Mouse (Mus musculus): ENCODE data around the gene Bicd2. TPM values are rescaled to one million over a fixed set of nuclear protein-coding genes. Genes with fewer than 3 reads are reported as not detected.

The Bicd2 gene
- polyA plus RNA-seq, 1 experiment from 2014 or later: 26.2 TPM

- no peaks in the 10 kb centered on the region for H3K27me3 ChIP-seq (replicated peaks)
- no peak for ATAC-seq (ENCODE audit: insufficient read depth, low FRiP score, low read depth)
- no peak overlapping the region for H3K4me2 ChIP-seq
- no peak overlapping the region for H3K27ac ChIP-seq
- H3K4me3 ChIP-seq (replicated peaks): no peak overlapping the region
- H3K9ac ChIP-seq: no peak overlapping the region
- no peaks in the 10 kb centered on the region for H3K9me3 ChIP-seq
- peaks cover 3% of the 10 kb centered on the region for H3K4me1 ChIP-seq
- no peaks in the 10 kb centered on the region for H3K36me3 ChIP-seq
Observed at GRCm38 (mm10) chr13:49353422-49353821, 12.0 kb downstream of the Bicd2 start.

- 73% methylated on average over 5 of the region's 5 CpGs for WGBS
- Histone ChIP-seq H3K27ac (no peak overlapping the region; the same call in 1 of the 2 replicates), H3K4me1 (peaks cover 3% of the 10 kb centered on the region), H3K27me3 (replicated peaks) (no peaks in the 10 kb centered on the region), H3K4me2 (no peak overlapping the region), H3K9ac (no peak overlapping the region), H3K9me3 (no peaks in the 10 kb centered on the region), H3K36me3 (no peaks in the 10 kb centered on the region), H3K4me3 (replicated peaks) (no peak overlapping the region)
- ATAC-seq (ENCODE audit: insufficient read depth, low FRiP score, low read depth): no peak
Observed at GRCm38 (mm10) chr13:49353991-49354507, 12.7 kb downstream of the Bicd2 start.

- H3K36me3 ChIP-seq: no peaks in the 10 kb centered on the region
- no peak for ATAC-seq (ENCODE audit: insufficient read depth, low FRiP score, low read depth)
- H3K27me3 ChIP-seq (replicated peaks): no peaks in the 10 kb centered on the region
- WGBS: 83% methylated on average over 11 of the region's 11 CpGs
- no peak overlapping the region for H3K27ac ChIP-seq
- no peak overlapping the region for H3K9ac ChIP-seq
- H3K4me1 ChIP-seq: peaks cover 3% of the 10 kb centered on the region
- no peak overlapping the region for H3K4me2 ChIP-seq
- no peak overlapping the region for H3K4me3 ChIP-seq (replicated peaks)
- H3K9me3 ChIP-seq: no peaks in the 10 kb centered on the region
Observed at GRCm38 (mm10) chr13:49355461-49356061, 14.2 kb downstream of the Bicd2 start.

- no peak overlapping the region for H3K4me2 ChIP-seq
- no peak overlapping the region for H3K27ac ChIP-seq
- H3K36me3 ChIP-seq: no peaks in the 10 kb centered on the region
- no peaks in the 10 kb centered on the region for H3K27me3 ChIP-seq (replicated peaks)
- H3K4me3 ChIP-seq (replicated peaks): no peak overlapping the region
- 82% methylated on average over 7 of the region's 7 CpGs for WGBS
- ATAC-seq (ENCODE audit: insufficient read depth, low FRiP score, low read depth): no peak
- peaks cover 7% of the 10 kb centered on the region for H3K4me1 ChIP-seq
- H3K9ac ChIP-seq: no peak overlapping the region
- no peaks in the 10 kb centered on the region for H3K9me3 ChIP-seq
Observed at GRCm38 (mm10) chr13:49356090-49356489, 14.7 kb downstream of the Bicd2 start.

GRCm38 (mm10) chr13:49357367-49358026 lies 16.1 kb downstream of the Bicd2 start:
- 93% methylated on average over 8 of the region's 8 CpGs for WGBS
- Histone ChIP-seq H3K4me2 (no peak overlapping the region), H3K4me3 (replicated peaks) (no peak overlapping the region), H3K27me3 (replicated peaks) (no peaks in the 10 kb centered on the region), H3K9ac (no peak overlapping the region), H3K4me1 (peaks cover 16% of the 10 kb centered on the region), H3K36me3 (no peaks in the 10 kb centered on the region), H3K27ac (no peak overlapping the region), H3K9me3 (no peaks in the 10 kb centered on the region)
- ATAC-seq (ENCODE audit: insufficient read depth, low FRiP score, low read depth): no peak

- H3K4me2 ChIP-seq: no peak overlapping the region
- H3K27ac ChIP-seq: no peak overlapping the region
- WGBS: 88% methylated on average over 3 of the region's 3 CpGs
- no peaks in the 10 kb centered on the region for H3K36me3 ChIP-seq
- ATAC-seq (ENCODE audit: insufficient read depth, low FRiP score, low read depth): no peak
- no peaks in the 10 kb centered on the region for H3K9me3 ChIP-seq
- peaks cover 18% of the 10 kb centered on the region for H3K4me1 ChIP-seq
- no peak overlapping the region for H3K4me3 ChIP-seq (replicated peaks)
- no peak overlapping the region for H3K9ac ChIP-seq
- no peaks in the 10 kb centered on the region for H3K27me3 ChIP-seq (replicated peaks)
Observed at GRCm38 (mm10) chr13:49358184-49358583, 16.8 kb downstream of the Bicd2 start.

- no peak overlapping the region for H3K9ac ChIP-seq
- no peak overlapping the region for H3K27ac ChIP-seq
- H3K9me3 ChIP-seq: no peaks in the 10 kb centered on the region
- H3K4me1 ChIP-seq: peaks cover 25% of the 10 kb centered on the region
- H3K36me3 ChIP-seq: no peaks in the 10 kb centered on the region
- no peak overlapping the region for H3K4me2 ChIP-seq
- no peaks in the 10 kb centered on the region for H3K27me3 ChIP-seq (replicated peaks)
- ATAC-seq (ENCODE audit: insufficient read depth, low FRiP score, low read depth): no peak
- whole genome bisulfite sequencing: 15% methylated on average over 3 of the region's 3 CpGs
- H3K4me3 ChIP-seq (replicated peaks): no peak overlapping the region
Observed at GRCm38 (mm10) chr13:49360906-49361406, 19.6 kb downstream of the Bicd2 start.

GRCm38 (mm10) chr13:49362364-49362763 lies 21.0 kb downstream of the Bicd2 start:
- H3K9ac ChIP-seq: no peak overlapping the region

GRCm38 (mm10) chr13:49362804-49363203 lies 21.4 kb downstream of the Bicd2 start:
- Histone ChIP-seq H3K4me1 (peaks cover 31% of the 10 kb centered on the region), H3K27me3 (replicated peaks) (no peaks in the 10 kb centered on the region), H3K9ac (no peak overlapping the region), H3K36me3 (no peaks in the 10 kb centered on the region), H3K4me2 (no peak overlapping the region), H3K4me3 (replicated peaks) (no peak overlapping the region), H3K9me3 (no peaks in the 10 kb centered on the region), H3K27ac (peak overlapping the region; percentile 44; the same call in 1 of the 2 replicates)
- ATAC-seq (ENCODE audit: insufficient read depth, low FRiP score, low read depth): peak; percentile 16; the same call in 1 of the 2 replicates
- 71% methylated on average over 2 of the region's 2 CpGs for WGBS

More at GRCm38 (mm10) chr13:49362364-49362763, 21.0 kb downstream of the Bicd2 start:
- no peak for ATAC-seq (ENCODE audit: insufficient read depth, low FRiP score, low read depth)
- Histone ChIP-seq H3K4me2 (no peak overlapping the region), H3K4me3 (replicated peaks) (no peak overlapping the region), H3K27ac (peak overlapping the region; percentile 44), H3K27me3 (replicated peaks) (no peaks in the 10 kb centered on the region), H3K36me3 (no peaks in the 10 kb centered on the region), H3K4me1 (peaks cover 31% of the 10 kb centered on the region), H3K9me3 (no peaks in the 10 kb centered on the region)
- WGBS: 70% methylated on average over 7 of the region's 7 CpGs

- Histone ChIP-seq H3K4me2 (no peak overlapping the region), H3K4me3 (replicated peaks) (no peak overlapping the region), H3K27ac (no peak overlapping the region), H3K36me3 (0 out of 2 replicates have a peak, but pooled peaks cover 3% of the 10 kb centered on the region), H3K9me3 (no peaks in the 10 kb centered on the region), H3K9ac (no peak overlapping the region), H3K4me1 (peaks cover 31% of the 10 kb centered on the region), H3K27me3 (replicated peaks) (no peaks in the 10 kb centered on the region)
- 58% methylated on average over 2 of the region's 2 CpGs for WGBS
- no peak for ATAC-seq (ENCODE audit: insufficient read depth, low FRiP score, low read depth)
Observed at GRCm38 (mm10) chr13:49364716-49365115, 23.3 kb downstream of the Bicd2 start.

GRCm38 (mm10) chr13:49367657-49368440 lies 26.5 kb downstream of the Bicd2 start:
- H3K4me3 ChIP-seq (replicated peaks): no peak overlapping the region
- H3K9me3 ChIP-seq: no peaks in the 10 kb centered on the region
- peaks cover 23% of the 10 kb centered on the region for H3K4me1 ChIP-seq
- 72% methylated on average over 4 of the region's 4 CpGs for WGBS
- H3K27me3 ChIP-seq (replicated peaks): no peaks in the 10 kb centered on the region
- 0 out of 2 replicates have a peak, but pooled peaks cover 3% of the 10 kb centered on the region for H3K36me3 ChIP-seq
- H3K27ac ChIP-seq: no peak overlapping the region
- no peak overlapping the region for H3K9ac ChIP-seq
- H3K4me2 ChIP-seq: no peak overlapping the region
- no peak for ATAC-seq (ENCODE audit: insufficient read depth, low FRiP score, low read depth)

All from stomach, embryonic 15.5 days (tissue).